Mouse (Mus musculus) limb, embryonic 14.5 days (tissue): ENCODE measurements around the gene Nadk2. TPM values are rescaled to one million over a fixed set of nuclear protein-coding genes. Genes with fewer than 3 reads are reported as not detected.

Experiments
- ATAC-seq: fragments of 200-750 bp; cut with Nextera tagmentation; 2 replicates; pipeline ENCODE4 v1.8.0; 2017; ENCODE audit warnings: low read depth, moderate number of reproducible peaks, moderate TSS enrichment; ENCODE audit not compliant: low FRiP score
- DNase-seq: peaks from one replicate; pipeline ENCODE4 v3.0.0-alpha.2; 2015; ENCODE audit warnings: low spot score
- H3K27ac ChIP-seq: fragments of 300-500 bp; sonication (generic); replicated peaks from 2 replicates; pipeline ENCODE4 v1.5.1; 2014; ENCODE audit warnings: low read depth, mild to moderate bottlenecking, low read length, moderate library complexity, mixed read lengths
- H3K27me3 ChIP-seq: fragments of 300-500 bp; sonication (generic); 2 replicates; pipeline ENCODE4 v1.6.1; 2014; ENCODE audit warnings: low read length, mixed read lengths; ENCODE audit not compliant: control insufficient read depth, insufficient read depth
- H3K36me3 ChIP-seq: fragments of 300-500 bp; sonication (generic); 2 replicates; pipeline ENCODE4 v1.6.1; 2014; ENCODE audit warnings: mild to moderate bottlenecking, low read length, moderate library complexity, mixed read lengths; ENCODE audit not compliant: control insufficient read depth, insufficient read depth
- H3K4me1 ChIP-seq: fragments of 300-500 bp; sonication (generic); 2 replicates; pipeline ENCODE4 v1.6.1; 2014; ENCODE audit warnings: antibody characterized with exemption, low read length, mixed read lengths; ENCODE audit not compliant: control insufficient read depth, insufficient read depth
- H3K4me2 ChIP-seq: fragments of 300-500 bp; sonication (generic); replicated peaks from 2 replicates; pipeline ENCODE4 v1.6.1; 2014; ENCODE audit warnings: low read depth, mild to moderate bottlenecking, low read length, moderate library complexity; ENCODE audit not compliant: severe bottlenecking
- H3K4me3 ChIP-seq: fragments of 300-500 bp; sonication (generic); replicated peaks from 2 replicates; pipeline ENCODE4 v1.5.1; 2014; ENCODE audit warnings: low read length
- H3K9ac ChIP-seq: fragments of 300-500 bp; sonication (generic); 2 replicates; pipeline ENCODE4 v1.6.1; 2014; ENCODE audit warnings: mild to moderate bottlenecking, low read depth, low read length, moderate library complexity; ENCODE audit not compliant: severe bottlenecking
- H3K9me3 ChIP-seq: fragments of 300-500 bp; sonication (generic); 2 replicates; pipeline ENCODE4 v1.6.1; 2016; ENCODE audit warnings: low read length; ENCODE audit not compliant: control insufficient read depth
- POLR2A ChIP-seq: fragments of 200-500 bp; IDR thresholded peaks from 2 replicates; pipeline ENCODE4 v1.8.0; 2012; ENCODE audit warnings: inconsistent platforms, mild to moderate bottlenecking, moderate library complexity, borderline replicate concordance; ENCODE audit not compliant: insufficient read depth, insufficient read length; ENCODE audit errors: extremely low read depth
- WGBS: fragments of 180-500 bp; shearing (Covaris S2); extraction: QIAGEN DNeasy Blood & Tissue Kit; methylation state at CpG from one replicate; pipeline ENCODE4 v1.1.7; 2014; 5-methylcytosine and 5-hydroxymethylcytosine counted together
- polyA plus RNA-seq, 2 experiments: library from polyadenylated mRNA; depleted of rRNA in 1 of 2; stranded (reverse) in 1 of 2; unstranded in 1 of 2; fragments of >200 nt; fragmentation: Nextera tagmentation in 1 of 2; extraction: Ambion mirVana in 1 of 2; gene quantifications; 2 replicates each; pipeline versions ENCODE4 v1.2.1 to v1.2.3; 2012 to 2014

Nadk2 gene
- polyA plus RNA-seq, 2 experiments: 26.7 to 31.6 TPM

- H3K4me1 ChIP-seq: no peaks in the 10 kb centered on the region
- H3K4me3 ChIP-seq: no peak overlapping the region
- TF ChIP-seq POLR2A: no peak
- no peaks in the 10 kb centered on the region for H3K9me3 ChIP-seq
- DNase-seq (no peak), ATAC-seq (no peak)
- WGBS: 73% methylated on average over 8 of the region's 8 CpGs
- H3K9ac ChIP-seq: no peak overlapping the region
- no peak overlapping the region for H3K27ac ChIP-seq
- no peaks in the 10 kb centered on the region for H3K27me3 ChIP-seq
- no peak overlapping the region for H3K4me2 ChIP-seq
- peaks cover 40% of the 10 kb centered on the region for H3K36me3 ChIP-seq
These were observed 17.6 kb downstream of the Nadk2 start for GRCm38 (mm10) chr15:9088683-9089072.

- Histone ChIP-seq H3K9ac (no peak overlapping the region), H3K4me3 (no peak overlapping the region), H3K36me3 (peaks cover 45% of the 10 kb centered on the region), H3K4me2 (no peak overlapping the region), H3K27me3 (no peaks in the 10 kb centered on the region), H3K27ac (no peak overlapping the region), H3K9me3 (no peaks in the 10 kb centered on the region), H3K4me1 (no peaks in the 10 kb centered on the region; the same call in 1 of the 2 replicates)
- ATAC-seq: no peak
- no peak for TF ChIP-seq POLR2A
- WGBS: 56% methylated on average over 2 of the region's 2 CpGs
- no peak for DNase-seq
These were observed 18.2 kb downstream of the Nadk2 start for GRCm38 (mm10) chr15:9089136-9089720.

DNA sequence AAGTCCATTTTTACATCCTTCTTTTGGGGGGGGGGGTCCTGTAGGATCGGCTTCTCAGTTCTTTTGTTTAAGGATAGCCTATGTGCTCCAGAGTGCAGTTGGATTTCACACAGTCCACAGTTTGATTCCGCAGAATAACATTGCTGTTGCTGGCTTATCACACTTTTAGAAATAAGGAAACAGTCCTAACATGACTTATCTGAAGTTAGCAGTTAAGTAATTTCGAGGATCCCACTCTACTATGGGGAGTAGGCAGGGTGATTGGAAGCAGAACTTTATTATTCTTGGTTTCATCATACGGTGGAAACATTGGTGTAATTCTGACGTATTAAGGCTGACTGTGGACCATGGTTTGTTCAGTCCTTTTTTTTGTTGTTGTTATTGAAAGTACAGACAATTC, 19.6 kb downstream of the Nadk2 start:
- H3K9ac ChIP-seq: no peak overlapping the region
- no peaks in the 10 kb centered on the region for H3K27me3 ChIP-seq
- H3K36me3 ChIP-seq: peaks cover 50% of the 10 kb centered on the region
- no peak for TF ChIP-seq POLR2A
- H3K4me2 ChIP-seq: no peak overlapping the region
- H3K4me1 ChIP-seq: no peaks in the 10 kb centered on the region; the same call in 1 of the 2 replicates
- ATAC-seq: no peak
- H3K27ac ChIP-seq: no peak overlapping the region
- 91% methylated on average over 5 of the region's 5 CpGs for WGBS
- H3K9me3 ChIP-seq: no peaks in the 10 kb centered on the region
- no peak overlapping the region for H3K4me3 ChIP-seq
- no peak for DNase-seq

- Histone ChIP-seq H3K4me1 (no peaks in the 10 kb centered on the region; the same call in 1 of the 2 replicates), H3K27ac (no peak overlapping the region), H3K36me3 (peaks cover 49% of the 10 kb centered on the region), H3K27me3 (no peaks in the 10 kb centered on the region), H3K4me3 (no peak overlapping the region), H3K9me3 (no peaks in the 10 kb centered on the region), H3K4me2 (no peak overlapping the region), H3K9ac (no peak overlapping the region)
- ATAC-seq: no peak
- no peak for DNase-seq
- 80% methylated on average over 11 of the region's 11 CpGs for WGBS
- TF ChIP-seq POLR2A: no peak
These were observed 22.7 kb downstream of the Nadk2 start for GRCm38 (mm10) chr15:9093598-9094365.

DNA sequence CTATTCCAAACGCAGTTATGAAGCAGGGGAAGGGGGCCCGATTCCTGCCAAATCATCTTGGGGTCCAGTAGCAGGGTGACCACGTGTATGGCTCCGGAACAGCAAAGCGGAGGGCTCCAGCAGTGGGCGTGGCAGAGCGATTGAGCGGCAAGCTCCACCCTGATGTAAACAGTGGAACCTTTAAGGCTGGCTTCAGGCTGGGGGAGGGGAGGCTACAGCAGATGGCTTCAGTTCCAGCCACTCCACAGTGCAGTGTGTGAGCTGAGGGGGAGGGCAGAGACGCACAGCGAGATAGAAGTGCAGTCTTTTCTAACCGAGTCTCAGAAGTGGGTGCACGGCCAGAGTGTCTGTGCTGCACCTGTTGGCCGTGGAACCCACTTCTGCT, 23.3 kb downstream of the Nadk2 start:
- Histone ChIP-seq H3K9me3 (no peaks in the 10 kb centered on the region), H3K4me1 (no peaks in the 10 kb centered on the region; the same call in 1 of the 2 replicates), H3K4me2 (no peak overlapping the region), H3K27me3 (no peaks in the 10 kb centered on the region), H3K36me3 (peaks cover 52% of the 10 kb centered on the region), H3K27ac (no peak overlapping the region), H3K9ac (no peak overlapping the region), H3K4me3 (no peak overlapping the region)
- DNase-seq (no peak), ATAC-seq (peak; percentile 62; the same call in 1 of the 2 replicates)
- TF ChIP-seq POLR2A: no peak
- 26% methylated on average over 13 of the region's 13 CpGs for WGBS
